Mouse (Mus musculus) cortical plate, adult 2 months (tissue): ENCODE results near the gene Sgo1.

ENCODE experiments used
- CTCF ChIP-seq: fragments of 200-500 bp; IDR thresholded peaks from 2 replicates; pipeline ENCODE4 v1.5.1; 2011; ENCODE audit warnings: mild to moderate bottlenecking, control low read depth, low read length; ENCODE audit not compliant: insufficient read depth; ENCODE audit errors: extremely low read depth
- POLR2A ChIP-seq: fragments of 200-500 bp; IDR thresholded peaks from 2 replicates; pipeline ENCODE4 v1.6.1; 2011; ENCODE audit warnings: mild to moderate bottlenecking, low read length, control low read depth; ENCODE audit not compliant: insufficient read depth; ENCODE audit errors: extremely low read depth

DNA sequence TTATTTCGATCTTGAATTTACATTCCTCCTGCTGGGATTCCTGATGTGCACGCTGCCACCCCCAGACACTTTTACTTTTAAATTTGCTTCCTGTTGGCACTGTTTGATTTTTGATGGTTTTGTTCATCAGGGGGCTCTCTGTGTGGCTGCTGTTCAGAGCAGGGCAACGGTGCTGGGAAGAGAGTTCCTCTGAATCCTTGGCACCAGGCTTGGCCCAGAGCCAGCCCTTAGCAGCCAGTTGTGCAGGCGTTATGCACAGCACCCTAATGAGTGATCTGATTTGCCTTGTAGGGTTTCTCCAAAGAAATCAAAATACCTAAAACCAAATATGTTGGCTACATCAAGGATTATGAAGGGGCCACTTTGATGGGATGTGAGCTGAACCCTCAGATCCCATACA is 29.4 kb downstream of the Sgo1 start:
- TF ChIP-seq CTCF (no peak), POLR2A (no peak)
